Mouse (Mus musculus): Measurements from ENCODE around the gene Dcaf1. TPM values are rescaled to one million over a fixed set of nuclear protein-coding genes. Genes with fewer than 3 reads are reported as not detected.

Gene Dcaf1
- total RNA-seq, 2 experiments from 2014 or later: 30.4 to 33.9 TPM

GRCm38 (mm10) chr9:106898901-106899300 is 77.2 kb downstream of the Dcaf1 start:
- no peak for DNase-seq (ENCODE audit: low spot score in 2 of 2)
- TF ChIP-seq CTCF (conservative IDR thresholded peaks at IDR 0.05): no peak
- no peak overlapping the region for H3K27ac ChIP-seq
- no peak overlapping the region for H3K4me3 ChIP-seq

DNA sequence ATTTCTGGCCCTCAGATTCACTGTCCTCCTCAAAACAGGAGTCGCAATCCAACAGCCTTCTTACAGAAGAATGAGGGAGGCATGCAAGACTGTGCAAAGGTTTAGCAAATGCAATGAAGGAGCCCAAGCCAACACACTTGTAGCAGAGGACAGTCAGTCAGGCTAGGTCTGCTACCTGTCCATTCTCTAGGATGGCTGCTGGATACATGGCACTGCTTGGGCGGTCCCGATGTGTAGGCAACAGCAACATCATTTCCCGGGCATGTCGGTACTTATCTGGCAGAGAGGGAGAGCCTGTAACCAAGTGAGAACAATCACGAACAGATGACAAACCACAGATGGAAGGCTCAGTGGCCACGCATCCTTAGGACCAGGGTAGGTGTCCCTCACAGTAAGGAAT is 79.9 kb downstream of the Dcaf1 start:
- TF ChIP-seq CTCF (conservative IDR thresholded peaks at IDR 0.05): no peak
- H3K4me3 ChIP-seq: no peak overlapping the region
- no peak overlapping the region for H3K27ac ChIP-seq
- DNase-seq (ENCODE audit: low spot score in 2 of 2): no peak

DNA sequence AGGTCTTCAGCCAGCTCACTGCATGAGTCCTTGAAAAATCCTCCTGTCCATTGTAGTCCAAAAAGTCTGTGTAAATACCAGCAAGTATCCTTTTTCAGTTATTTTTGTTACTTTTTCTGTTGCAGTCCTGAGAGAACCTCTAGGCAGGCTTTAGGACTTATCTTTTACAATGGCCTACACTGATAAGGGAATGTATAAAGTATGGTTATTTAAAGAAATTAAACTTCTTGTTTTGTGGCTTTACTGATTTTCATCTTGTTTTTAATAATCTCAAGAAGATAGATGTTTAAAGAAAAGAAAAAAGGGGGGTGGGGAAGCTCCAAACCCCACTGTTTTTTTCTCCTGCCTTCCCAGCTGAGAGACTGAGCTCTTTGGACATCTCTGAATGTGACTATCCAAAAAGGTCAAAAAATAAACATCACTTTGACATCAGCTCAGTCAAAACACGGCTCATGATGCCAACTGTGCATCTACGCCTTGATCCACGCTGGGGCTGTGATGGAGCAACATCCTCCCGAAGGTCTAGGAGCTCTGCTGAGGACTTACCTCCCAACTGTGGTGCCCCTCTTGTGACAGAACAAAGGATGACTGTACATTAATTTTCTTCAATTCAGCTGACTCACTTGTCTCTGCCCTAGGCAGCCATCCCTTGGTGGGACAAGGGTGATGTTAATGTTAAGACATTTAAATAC is 81.6 kb downstream of the Dcaf1 start:
- DNase-seq (ENCODE audit: low spot score in 2 of 2): no peak
- no peak overlapping the region for H3K27ac ChIP-seq
- no peak overlapping the region for H3K4me3 ChIP-seq
- no peak for TF ChIP-seq CTCF (conservative IDR thresholded peaks at IDR 0.05)

DNA sequence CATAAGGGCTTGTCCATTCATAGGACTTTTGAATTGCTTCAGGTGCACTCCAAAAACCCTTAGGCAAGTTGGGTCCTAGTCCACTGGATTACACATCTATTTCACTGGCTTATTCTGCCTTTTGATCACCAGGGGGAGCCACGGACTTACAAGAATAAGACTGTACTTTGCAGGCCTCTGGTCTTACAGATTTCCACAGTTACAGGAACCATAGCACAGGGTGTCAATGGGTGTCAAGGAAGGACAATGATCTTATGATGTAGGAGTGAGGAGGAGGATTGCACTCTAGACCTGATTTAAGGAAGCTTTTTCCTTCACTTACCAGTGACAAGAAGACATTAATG is 82.1 kb downstream of the Dcaf1 start:
- H3K4me3 ChIP-seq: no peak overlapping the region
- no peak overlapping the region for H3K27ac ChIP-seq
- DNase-seq (ENCODE audit: low spot score in 2 of 2): peak in 1 of 2 experiments; percentile 65
- peak; percentile 83 for TF ChIP-seq CTCF (conservative IDR thresholded peaks at IDR 0.05)

- Histone ChIP-seq H3K27ac (no peak overlapping the region), H3K4me3 (no peak overlapping the region)
- TF ChIP-seq CTCF (conservative IDR thresholded peaks at IDR 0.05): no peak
- DNase-seq (ENCODE audit: low spot score in 2 of 2): no peak
These were observed 84.9 kb downstream of the Dcaf1 start for GRCm38 (mm10) chr9:106906597-106906996.

GRCm38 (mm10) chr9:106908174-106908573 is 86.5 kb downstream of the Dcaf1 start:
- Histone ChIP-seq H3K4me3 (no peak overlapping the region), H3K27ac (no peak overlapping the region)
- no peak for DNase-seq (ENCODE audit: low spot score in 2 of 2)
- no peak for TF ChIP-seq CTCF (conservative IDR thresholded peaks at IDR 0.05)

GRCm38 (mm10) chr9:106908715-106909114 is 87.0 kb downstream of the Dcaf1 start:
- Histone ChIP-seq H3K27ac (0 out of 2 replicates have a peak overlapping the region, but pooled peaks have one; percentile 16), H3K4me3 (no peak overlapping the region)
- TF ChIP-seq CTCF (conservative IDR thresholded peaks at IDR 0.05): no peak
- DNase-seq (ENCODE audit: low spot score in 2 of 2): no peak

GRCm38 (mm10) chr9:106911624-106912023 is 90.0 kb downstream of the Dcaf1 start:
- Histone ChIP-seq H3K4me3 (no peak overlapping the region), H3K27ac (no peak overlapping the region)
- TF ChIP-seq CTCF (conservative IDR thresholded peaks at IDR 0.05): no peak
- DNase-seq (ENCODE audit: low spot score in 2 of 2): no peak

GRCm38 (mm10) chr9:106913759-106914158 is 92.1 kb downstream of the Dcaf1 start:
- no peak overlapping the region for H3K4me3 ChIP-seq
- TF ChIP-seq CTCF (conservative IDR thresholded peaks at IDR 0.05): peak; percentile 18; the same call in 1 of the 2 replicates
- no peak overlapping the region for H3K27ac ChIP-seq
- no peak for DNase-seq (ENCODE audit: low spot score in 2 of 2)

- no peak overlapping the region for H3K4me3 ChIP-seq
- DNase-seq (ENCODE audit: low spot score in 2 of 2): no peak
- H3K27ac ChIP-seq: no peak overlapping the region; the same call in 1 of the 2 replicates
- no peak for TF ChIP-seq CTCF (conservative IDR thresholded peaks at IDR 0.05)
These were observed 93.2 kb downstream of the Dcaf1 start for GRCm38 (mm10) chr9:106914878-106915277.

Other genes with a start within 250 kb of the Dcaf1 start
- not detected for gene Iqcf6, start 195.3 kb upstream of the Dcaf1 start, total RNA-seq (2021)
- 10 to 100 TPM; 76.8 to 82.2 TPM for gene Grm2, start 165.8 kb upstream of the Dcaf1 start, total RNA-seq (2021)
- 10 to 100 TPM; 85.0 to 99.3 TPM for gene Tex264, start 135.9 kb upstream of the Dcaf1 start, total RNA-seq (2021)
- 10 to 100 TPM; 17.7 to 19.2 TPM for gene Rad54l2, start 32.7 kb upstream of the Dcaf1 start, total RNA-seq (2021)
- 10 to 100 TPM; 45.8 to 55.1 TPM for gene Rbm15b, start 65.6 kb downstream of the Dcaf1 start, total RNA-seq (2021)
- 100 to 1,000 TPM; 121 to 126 TPM for gene Manf, start 70.1 kb downstream of the Dcaf1 start, total RNA-seq (2021)